Mouse (Mus musculus): ENCODE measurements at regions not wholly inside any gene's neighbourhood (a gene's known extent, or its start where the extent isn't known, plus 50 kb on each side); places are given as distances from the start of the nearest gene placed in this dataset.

DNA sequence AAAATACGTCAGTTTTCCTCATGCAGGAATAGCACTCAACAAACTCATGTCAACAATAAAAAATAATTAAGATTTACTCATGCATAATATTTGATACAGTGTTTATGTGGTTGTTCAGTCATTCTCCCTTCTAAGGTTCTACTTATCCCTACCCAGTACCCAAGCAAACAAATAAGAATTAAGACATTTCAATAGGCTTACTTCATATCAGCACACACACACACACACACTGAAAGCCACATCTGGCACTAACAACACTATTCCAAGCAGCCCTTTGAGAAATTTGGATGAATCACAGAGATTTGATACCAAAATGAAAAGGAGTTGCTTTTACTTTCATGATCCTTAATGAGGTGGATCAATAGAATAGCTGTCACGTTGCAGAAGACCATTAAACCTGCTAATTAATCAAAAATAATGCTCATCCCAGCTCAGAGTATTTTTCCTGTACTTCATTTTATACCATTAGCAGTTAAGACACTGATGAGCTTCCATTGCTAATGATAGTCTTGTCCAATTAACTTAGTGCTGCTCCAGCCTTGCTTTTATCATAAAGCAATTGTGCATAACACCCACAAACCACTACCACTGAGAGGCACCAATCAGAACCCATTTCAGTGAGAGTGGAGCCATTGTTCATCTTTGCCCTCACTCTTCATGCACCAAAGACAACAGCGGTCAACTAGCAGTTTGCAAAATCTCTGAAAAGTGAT lies 188.3 kb downstream of the Arl4a start:
- DNase-seq (ENCODE audit: low read depth, low spot score): no peak
- 87% methylated on average over 3 of the region's 3 CpGs for WGBS

DNA sequence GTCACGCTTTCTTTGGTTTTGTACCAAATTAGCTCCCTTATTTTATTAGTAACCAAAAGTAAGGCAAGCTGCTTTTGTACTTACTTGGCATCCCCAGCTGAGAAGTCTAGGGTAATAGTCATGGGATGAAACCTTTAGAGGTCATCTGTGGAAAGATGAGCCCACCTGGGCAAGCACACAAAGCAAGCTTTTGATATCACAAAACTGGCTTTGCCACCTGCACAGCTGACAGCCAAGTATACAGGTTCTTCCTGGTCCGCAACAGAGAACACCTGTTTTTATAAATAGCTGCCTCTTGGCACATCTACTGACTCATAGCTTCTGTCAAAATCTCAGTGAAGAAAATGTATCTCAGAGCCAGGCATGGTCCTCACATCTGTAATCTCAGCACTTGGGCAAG lies 197.2 kb downstream of the Arl4a start:
- WGBS: 64% methylated on average over 2 of the region's 2 CpGs
- no peak for DNase-seq (ENCODE audit: low read depth, low spot score)

DNA sequence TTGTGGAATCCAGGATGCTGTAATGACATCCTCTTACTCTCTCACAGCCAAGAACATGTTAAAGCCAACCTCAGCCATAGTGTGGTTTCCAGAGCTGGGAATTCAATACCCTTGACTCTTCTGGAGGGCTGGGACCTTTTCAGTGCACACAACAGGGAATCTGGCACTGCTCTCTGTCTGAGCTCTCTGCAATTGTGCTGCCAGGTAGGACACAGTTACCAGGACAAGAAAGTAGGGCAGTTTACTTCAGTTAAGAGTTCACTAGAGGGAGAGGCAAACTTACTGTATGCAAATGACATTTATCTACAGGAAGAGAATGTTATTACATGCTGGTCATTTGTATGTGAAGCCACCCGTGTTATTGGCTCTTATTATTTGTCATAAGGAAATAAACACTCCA lies 197.6 kb downstream of the Arl4a start:
- DNase-seq (ENCODE audit: low read depth, low spot score): no peak
- 22% methylated on average over 1 of the region's 1 CpGs for WGBS

DNA sequence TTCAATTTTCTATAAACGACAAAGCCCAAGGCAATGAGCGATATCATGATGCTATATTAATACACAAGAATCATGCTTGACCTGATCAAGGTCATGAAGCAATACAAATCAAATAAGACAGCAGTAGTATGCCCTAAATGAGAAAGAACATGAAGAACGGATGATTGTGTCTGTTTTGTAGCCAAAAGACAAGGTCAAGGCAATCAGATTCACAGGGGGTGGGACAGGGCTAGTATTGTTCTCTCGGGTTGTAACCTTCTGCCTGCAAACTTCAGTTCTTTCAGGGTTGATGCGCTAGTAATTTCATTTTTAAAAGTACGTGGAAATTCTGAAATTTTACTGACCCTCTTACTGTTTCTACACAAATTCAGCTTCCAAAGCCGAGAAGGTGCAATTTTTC lies 206.7 kb downstream of the Arl4a start:
- WGBS: 62% methylated on average over 7 of the region's 7 CpGs
- no peak for DNase-seq (ENCODE audit: low read depth, low spot score)

DNA sequence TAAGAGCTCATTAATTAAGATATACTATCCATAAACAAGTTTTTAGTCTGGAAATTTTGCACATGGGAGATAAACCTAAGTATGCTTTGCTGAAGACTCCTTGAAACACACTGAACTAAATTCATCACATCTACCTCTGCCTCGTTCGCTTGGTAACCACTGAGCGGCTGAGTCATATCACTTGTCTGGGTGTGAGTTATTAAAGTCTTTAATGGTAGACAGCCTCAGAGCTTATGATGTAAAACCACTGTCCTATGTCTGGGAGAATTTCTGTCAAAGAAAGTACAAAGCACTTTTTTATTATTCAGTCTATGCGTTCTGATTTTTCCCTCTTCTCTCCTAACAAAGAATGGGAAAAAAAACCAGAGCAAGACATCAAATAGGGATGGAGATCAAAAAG lies 207.3 kb downstream of the Arl4a start:
- DNase-seq (ENCODE audit: low read depth, low spot score): no peak
- WGBS: 86% methylated on average over 4 of the region's 4 CpGs

DNA sequence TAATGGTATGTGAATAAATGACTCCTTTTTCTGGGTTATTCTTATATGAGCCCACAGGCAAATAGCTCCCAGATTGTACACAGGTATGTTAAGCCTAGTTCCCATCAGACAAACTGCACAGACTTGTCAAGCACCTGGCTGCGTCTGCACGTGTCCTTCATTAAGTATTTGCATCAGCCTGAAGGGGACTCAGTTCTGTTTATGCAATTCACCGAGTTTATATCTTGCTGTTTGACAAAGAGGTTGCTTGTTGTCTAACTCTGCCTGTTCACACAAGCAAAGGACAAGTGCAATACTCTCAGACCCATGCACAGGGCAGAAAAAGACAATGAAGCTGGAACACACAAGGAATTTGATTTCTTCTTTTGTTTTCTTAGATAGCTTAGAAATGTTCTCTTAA lies 215.2 kb downstream of the Arl4a start:
- WGBS: 72% methylated on average over 3 of the region's 3 CpGs
- no peak for DNase-seq (ENCODE audit: low read depth, low spot score)

DNA sequence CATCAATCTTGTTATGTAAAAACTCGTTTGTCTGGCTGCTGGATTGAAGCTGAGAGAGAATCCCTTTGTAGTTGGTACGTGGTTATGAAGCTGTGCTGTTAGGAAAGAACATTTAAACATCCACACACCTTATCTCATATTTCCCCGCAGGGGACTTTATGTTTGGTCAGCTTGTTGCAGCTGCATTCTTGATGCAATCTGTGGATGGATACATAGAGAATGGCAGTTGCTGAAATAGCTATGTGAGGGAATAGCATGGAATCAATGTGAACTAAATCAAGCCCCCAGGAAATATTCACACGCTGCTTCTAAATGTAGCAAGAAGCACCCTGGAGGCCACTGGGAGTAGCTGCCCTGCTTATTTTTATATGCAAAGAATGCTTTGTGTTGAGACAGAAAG lies 236.3 kb downstream of the Arl4a start:
- DNase-seq (ENCODE audit: low read depth, low spot score): no peak
- 62% methylated on average over 4 of the region's 4 CpGs for WGBS

DNA sequence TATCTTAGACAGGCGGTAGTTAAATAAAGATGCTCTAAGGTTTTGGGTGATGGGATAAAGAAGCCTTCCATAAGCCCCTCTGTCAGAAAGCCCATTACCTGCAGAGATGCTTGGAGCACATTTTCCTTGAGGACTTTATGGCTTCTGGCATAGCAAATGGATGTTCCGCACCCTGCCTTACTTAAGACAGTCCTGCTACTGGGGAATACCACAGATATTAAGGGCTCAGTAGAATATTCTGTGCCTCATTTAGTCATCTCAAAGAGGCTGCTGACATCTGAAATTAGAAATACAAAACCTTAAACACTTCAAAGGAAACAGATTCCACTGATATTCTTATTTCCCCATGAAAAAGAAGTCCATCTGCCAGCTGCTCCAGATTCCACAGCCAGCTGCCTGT lies 240.0 kb downstream of the Arl4a start:
- DNase-seq (ENCODE audit: low read depth, low spot score): no peak
- WGBS: 95% methylated on average over 2 of the region's 2 CpGs

DNA sequence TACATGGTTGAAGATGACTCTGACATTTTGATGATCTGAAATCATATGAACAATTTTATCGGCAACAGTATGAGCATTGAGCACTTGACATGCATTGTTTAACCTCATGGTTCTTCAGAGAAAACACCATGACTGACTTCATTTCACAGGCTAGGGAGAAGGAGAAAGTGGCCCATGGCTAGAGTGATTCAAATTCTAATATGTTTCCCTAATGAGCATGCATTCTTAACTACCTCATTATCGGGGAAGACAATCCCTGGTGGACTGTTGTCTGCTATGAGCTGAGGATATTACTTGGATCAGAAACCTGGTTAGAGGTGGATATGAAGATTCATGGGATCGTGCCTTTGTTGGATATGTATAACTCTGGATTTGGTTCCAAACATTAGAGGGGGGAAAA lies 240.9 kb downstream of the Arl4a start:
- no peak for DNase-seq (ENCODE audit: low read depth, low spot score)
- 96% methylated on average over 3 of the region's 3 CpGs for WGBS

DNA sequence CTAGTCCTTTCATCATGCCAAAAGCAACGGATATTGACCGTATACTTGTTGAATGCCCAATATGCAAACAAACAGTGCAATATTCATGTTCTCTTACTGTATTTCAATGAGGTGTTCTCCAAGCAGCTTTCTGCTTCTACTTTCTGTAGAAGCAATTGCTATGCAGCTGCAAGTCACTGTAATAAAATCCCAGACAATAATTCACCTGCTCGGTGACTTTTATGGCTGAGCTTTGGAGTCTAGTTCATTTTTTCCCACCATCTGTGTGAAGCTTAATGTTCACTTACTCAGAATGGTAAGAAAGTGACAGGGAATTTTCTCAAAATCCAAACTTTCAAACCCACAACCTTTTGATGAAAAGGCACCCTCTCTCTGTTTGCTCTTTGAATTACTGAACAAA lies 252.8 kb downstream of the Arl4a start:
- WGBS: 20% methylated on average over 3 of the region's 3 CpGs
- peak; percentile 42 for DNase-seq (ENCODE audit: low read depth, low spot score)

DNA sequence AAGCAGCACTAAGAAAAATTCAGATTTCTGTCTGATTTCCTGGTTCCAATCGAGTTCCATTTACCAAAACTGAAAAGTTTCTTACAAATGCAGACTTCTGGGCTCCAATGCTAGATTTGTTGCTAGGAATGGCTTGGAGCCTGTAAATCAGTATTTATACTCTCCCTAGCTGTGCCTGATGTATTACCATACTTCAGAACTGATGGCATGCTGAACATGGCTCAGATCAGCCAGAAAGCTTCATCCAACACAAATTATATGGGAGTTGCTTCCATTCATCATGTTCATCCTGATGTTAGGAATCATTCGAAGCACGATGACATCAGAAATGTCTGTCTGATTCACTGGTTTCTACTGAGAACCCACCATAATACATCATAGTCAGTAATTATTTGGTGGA lies 253.3 kb downstream of the Arl4a start:
- DNase-seq (ENCODE audit: low read depth, low spot score): no peak
- WGBS: 46% methylated on average over 3 of the region's 3 CpGs

DNA sequence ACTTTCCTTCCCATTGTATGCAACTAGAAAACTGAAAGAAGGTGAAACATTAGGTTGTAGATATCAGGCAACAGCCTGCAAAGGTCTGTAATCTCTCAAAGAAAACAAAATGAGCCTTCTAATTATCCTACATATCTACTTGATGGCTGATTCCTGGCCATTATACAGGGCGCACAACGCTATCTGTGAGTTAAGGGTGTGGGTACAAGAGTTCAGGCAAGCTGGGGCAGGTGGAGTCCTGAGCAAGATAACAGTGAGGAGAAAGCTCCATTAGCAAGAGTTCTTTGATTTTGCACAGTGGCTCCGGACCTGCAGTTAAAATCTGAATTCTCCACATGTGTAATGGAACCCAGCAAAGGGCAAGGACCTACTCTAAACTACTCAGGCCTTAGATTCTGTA lies 261.7 kb downstream of the Arl4a start:
- 84% methylated on average over 3 of the region's 3 CpGs for WGBS
- no peak for DNase-seq (ENCODE audit: low read depth, low spot score)

DNA sequence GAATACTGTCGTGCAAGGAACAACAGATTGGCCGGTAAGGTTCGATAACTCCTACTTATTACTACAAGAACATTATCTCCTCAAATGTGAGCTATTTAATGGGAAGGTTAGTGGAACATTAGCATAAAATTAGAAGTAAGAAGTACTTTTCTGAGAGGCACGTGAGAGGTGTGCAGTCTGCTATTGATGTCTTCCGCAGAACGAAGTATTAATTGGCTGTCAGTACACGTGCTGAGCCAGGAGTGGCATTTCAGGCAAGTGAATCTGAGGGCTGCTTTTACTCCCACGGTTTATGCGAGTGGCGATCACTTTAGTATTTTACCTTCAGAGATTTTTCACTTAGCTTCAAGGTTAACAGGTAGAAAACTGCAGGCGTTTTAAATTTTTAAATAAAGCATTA lies 270.8 kb downstream of the Arl4a start:
- no peak for DNase-seq (ENCODE audit: low read depth, low spot score)

DNA sequence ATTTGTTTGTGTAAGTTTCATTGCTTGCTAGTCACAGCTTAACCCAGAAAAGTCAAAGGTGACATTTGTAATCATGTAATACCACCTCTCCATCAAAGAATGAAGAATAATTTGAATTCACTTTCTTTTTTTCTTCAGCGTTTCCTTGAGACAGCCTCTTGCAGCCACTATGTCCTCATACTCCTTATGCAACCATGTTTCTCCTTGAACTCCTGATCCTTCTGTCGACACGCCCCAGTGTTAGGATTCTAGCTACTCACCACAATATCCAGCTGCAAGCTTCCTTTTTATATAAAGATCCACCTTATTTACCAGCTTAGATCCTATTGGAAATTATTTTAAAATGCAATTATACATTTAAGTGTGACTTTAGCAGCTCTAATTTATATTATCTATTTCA lies 274.3 kb downstream of the Arl4a start:
- WGBS: 42% methylated on average over 3 of the region's 3 CpGs
- no peak for DNase-seq (ENCODE audit: low read depth, low spot score)

More for the DNA sequence above, 270.8 kb downstream of the Arl4a start:
- WGBS: 91% methylated on average over 11 of the region's 11 CpGs

DNA sequence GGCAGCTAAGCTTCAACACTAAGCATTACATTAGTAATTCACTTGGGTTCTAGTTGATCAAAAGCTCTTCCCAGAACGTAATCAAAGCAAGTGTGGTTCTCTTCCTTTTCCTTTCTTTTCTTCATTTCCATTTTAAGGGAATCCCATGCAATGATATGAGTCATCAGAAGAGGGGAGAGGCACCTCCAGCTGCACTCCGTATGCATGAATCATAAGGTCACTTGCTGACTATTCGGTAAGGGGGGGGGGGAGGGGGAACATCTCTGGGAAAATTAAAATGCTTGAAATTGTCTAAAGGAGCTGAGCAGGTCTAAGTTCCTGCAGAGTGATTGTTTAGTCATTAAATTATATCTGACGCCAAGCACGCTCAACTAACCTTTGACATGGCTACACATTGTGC lies 275.9 kb downstream of the Arl4a start:
- WGBS: 44% methylated on average over 5 of the region's 5 CpGs
- no peak for DNase-seq (ENCODE audit: low read depth, low spot score)

DNA sequence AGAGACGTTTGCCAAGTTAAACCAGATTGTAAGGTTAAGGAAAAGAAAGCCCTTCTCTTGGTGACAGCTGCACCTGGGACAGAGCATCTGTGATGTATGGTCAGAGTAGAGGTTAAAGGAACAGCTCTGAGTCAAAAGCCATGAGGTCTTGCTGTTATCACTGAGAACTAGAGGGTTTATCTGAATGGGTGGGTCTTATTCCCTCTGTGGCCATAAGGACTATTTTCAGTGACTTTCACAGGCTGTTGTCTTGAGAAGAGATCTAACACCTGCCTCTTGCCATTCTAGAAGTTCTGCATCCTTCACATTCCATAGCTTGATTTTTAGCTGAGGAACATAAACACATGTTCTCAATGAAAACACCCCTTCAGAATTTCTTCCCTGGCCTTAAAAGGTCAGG lies 276.5 kb downstream of the Arl4a start:
- WGBS: 49% methylated on average over 1 of the region's 1 CpGs

DNA sequence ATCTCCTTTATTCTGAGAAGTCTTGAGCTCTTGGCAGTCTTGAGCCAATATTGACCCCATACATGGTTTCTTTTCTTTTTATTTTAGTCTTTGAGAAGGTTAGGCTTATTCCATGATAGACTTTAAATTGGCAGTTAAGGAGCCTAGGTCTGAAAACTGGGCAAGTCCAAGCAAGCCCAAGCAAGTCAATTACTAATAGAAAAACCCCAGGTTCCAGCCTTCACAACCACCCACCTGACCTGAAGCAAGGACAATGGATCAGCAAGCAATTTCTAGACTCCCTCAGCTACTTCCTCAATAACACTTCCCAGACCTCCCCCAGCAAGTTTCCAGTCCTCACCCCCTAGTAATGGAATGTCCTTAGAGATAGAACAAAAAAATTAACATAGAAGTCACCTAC lies 279.9 kb downstream of the Arl4a start:
- DNase-seq (ENCODE audit: low read depth, low spot score): no peak

More for the DNA sequence above, 276.5 kb downstream of the Arl4a start:
- no peak for DNase-seq (ENCODE audit: low read depth, low spot score)

DNA sequence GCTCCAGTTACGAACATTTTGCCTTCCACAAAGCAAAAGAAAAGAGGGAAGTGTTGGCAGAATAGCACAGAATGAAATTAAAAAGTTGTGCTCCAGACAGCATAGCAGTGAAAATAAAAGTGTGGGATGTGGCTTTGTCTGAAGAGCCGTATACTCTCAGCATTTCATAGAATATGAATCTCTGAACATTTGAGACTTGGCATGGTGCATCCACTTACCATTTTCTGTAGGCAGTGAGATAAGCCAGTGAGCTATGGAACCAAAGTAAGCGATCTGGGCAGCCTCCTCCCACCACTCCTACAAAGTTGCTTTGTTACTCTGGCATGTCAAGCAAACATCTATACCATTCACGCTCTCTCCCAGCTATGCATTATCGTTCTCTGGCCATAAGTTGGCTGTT lies 286.0 kb downstream of the Arl4a start:
- 88% methylated on average over 5 of the region's 5 CpGs for WGBS

DNA sequence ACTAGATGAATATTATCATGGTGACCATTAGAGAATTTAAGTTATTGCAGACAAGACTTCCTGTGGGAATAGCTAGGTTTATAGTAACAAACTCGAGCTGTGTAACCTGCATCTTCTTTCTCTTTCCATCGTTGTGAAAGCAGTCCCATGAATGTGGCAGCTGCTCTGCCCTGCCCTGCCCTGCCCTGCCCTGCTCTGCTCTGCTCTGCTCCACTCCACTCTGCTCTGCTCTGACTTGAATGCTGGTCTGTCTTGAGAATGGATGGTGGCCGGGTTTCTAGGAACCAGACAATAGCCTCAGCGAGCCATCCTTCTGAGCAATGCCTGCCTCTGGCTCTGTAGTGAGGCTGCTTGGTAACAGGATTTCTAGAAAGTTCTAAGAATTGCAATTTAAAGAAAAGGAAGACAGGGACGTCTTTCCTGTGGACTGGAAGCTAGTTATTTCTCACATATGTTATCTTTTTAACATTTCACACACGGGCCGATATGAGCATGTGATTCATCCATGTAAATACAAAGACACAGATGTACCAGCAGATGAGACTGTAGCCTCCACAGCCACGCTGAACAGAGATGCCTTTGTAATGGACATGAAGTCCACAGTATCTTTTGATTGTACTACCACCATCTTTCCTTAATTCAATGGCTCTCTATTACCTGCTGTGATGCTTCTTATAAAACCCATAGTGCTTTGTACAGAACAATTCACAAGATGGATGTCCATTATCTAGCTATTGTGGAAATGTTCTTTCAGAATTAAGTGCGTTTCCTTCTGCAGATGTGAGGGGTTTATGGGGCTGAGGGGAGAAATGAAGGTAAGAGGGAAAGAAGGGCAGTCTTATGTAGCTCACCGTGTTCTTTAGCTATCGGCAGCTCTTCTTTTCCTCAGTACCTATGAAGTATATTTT lies 295.4 kb downstream of the Arl4a start:
- DNase-seq (ENCODE audit: low read depth, low spot score): no peak
- WGBS: 69% methylated on average over 11 of the region's 11 CpGs

More for the DNA sequence above, 286.0 kb downstream of the Arl4a start:
- no peak for DNase-seq (ENCODE audit: low read depth, low spot score)

DNA sequence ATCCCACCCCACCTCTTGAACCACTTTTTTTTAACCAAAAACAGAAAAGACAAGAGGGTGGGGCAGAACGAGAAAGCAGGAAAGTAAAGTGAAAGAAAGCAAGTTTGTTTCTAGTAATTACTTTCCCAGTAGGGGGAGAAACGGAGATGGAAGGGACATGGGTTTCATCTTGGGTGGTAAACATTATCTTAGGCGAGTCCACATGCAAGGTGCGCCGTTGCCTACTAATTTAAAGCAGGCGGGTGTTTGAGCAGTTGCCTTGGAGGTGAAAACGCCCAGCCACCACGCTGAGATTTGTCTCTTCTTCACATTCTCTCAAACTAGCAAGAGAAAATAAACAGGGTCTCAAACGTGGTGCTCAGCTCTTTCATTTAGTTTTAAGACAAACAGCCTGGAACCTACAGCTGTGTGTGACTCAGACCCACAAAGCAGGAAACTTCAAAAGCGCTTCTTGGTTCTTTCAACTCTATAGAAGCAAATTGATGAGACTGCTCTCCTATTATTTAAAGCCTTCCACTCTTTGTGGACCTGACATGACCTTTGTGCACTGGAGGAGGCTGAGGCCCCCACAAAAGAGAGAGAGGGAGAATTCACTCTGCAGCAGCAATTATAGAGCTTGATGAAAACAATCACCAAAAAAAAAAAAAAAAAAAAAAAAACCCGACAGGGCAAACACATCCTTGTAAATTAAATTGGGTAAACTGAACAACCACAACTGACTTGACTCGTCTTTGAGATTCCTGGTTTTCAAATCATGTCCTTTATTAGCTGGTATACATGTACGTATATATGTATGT lies 296.6 kb downstream of the Arl4a start:
- DNase-seq (ENCODE audit: low read depth, low spot score): no peak
- 40% methylated on average over 13 of the region's 13 CpGs for WGBS

All from large intestine, adult 2 months (tissue).